8 mouse cellular contexts compared by ENCODE assay signal in genomic region chr15:94542567-94543408, GRCm38 (mm10). TPM values are rescaled to one million over a fixed set of nuclear protein-coding genes. Genes with fewer than 3 reads are reported as not detected.
DNase-seq lines count a peak whose midpoint lies in the region; ATAC-seq and TF ChIP-seq lines count a peak whose summit lies in the region.

No protein-coding gene starts in this region.

- H3K27ac ChIP-seq in left cerebral cortex, adult 2 months = peak overlapping the region; percentile 89
- H3K27ac ChIP-seq in embryonic facial prominence, embryonic 14.5 days (replicated peaks; ENCODE audit: low read depth, low read length) = no peak overlapping the region; the same call in 1 of the 2 replicates
- H3K27ac ChIP-seq in limb, embryonic 10.5 days = peak overlapping the region; percentile 89
- H3K27ac ChIP-seq in neural tube, embryonic 14.5 days (ENCODE audit: low read depth, low read length) = 0 out of 2 replicates have a peak overlapping the region, but pooled peaks have one; percentile 40

- peak overlapping the region; percentile 90 for H3K4me3 ChIP-seq in left cerebral cortex, adult 2 months
- H3K4me3 ChIP-seq in embryonic facial prominence, embryonic 14.5 days (ENCODE audit: low read depth, low read length) = peak overlapping the region; percentile 74
- H3K4me3 ChIP-seq in limb, embryonic 10.5 days = peak overlapping the region; percentile 82
- peak overlapping the region; percentile 83 for H3K4me3 ChIP-seq in neural tube, embryonic 14.5 days (ENCODE audit: low read depth, low read length)

- H3K4me2 ChIP-seq in embryonic facial prominence, embryonic 14.5 days (ENCODE audit: low read depth, low read length) = peak overlapping the region; percentile 84
- H3K4me2 ChIP-seq in neural tube, embryonic 14.5 days (ENCODE audit: low read depth, low read length) = peak overlapping the region; percentile 50

- WGBS in embryonic facial prominence, embryonic 14.5 days = 13% methylated on average over 13 of the region's 22 CpGs
- WGBS in limb, embryonic 10.5 days = 13% methylated on average over 22 of the region's 22 CpGs
- 8% methylated on average over 22 of the region's 22 CpGs for WGBS in neural tube, embryonic 14.5 days

- H3K9ac ChIP-seq in embryonic facial prominence, embryonic 14.5 days (ENCODE audit: low read depth, low read length) = peak overlapping the region; percentile 71
- peak overlapping the region; percentile 58 for H3K9ac ChIP-seq in neural tube, embryonic 14.5 days (replicated peaks; ENCODE audit: low read depth, low read length)

- ATAC-seq in embryonic facial prominence, embryonic 14.5 days (ENCODE audit: low read depth) = peak; percentile 90
- ATAC-seq in neural tube, embryonic 14.5 days (ENCODE audit: low read depth) = peak; percentile 91

- intact Hi-C loops in left cerebral cortex, adult 2 months (cut with DNase I) = no loop called here
- intact Hi-C loops in left cerebral cortex, postnatal 10 days (cut with DNase I) = no loop called here
- intact Hi-C loops in left cerebral cortex, postnatal 4 days (cut with DNase I) = no loop called here

- no peaks in the 10 kb centered on the region for H3K36me3 ChIP-seq in embryonic facial prominence, embryonic 14.5 days (ENCODE audit: control insufficient read depth, insufficient read depth, low read length)
- H3K36me3 ChIP-seq in limb, embryonic 10.5 days = peaks cover 5% of the 10 kb centered on the region; the same call in 1 of the 2 replicates
- no peaks in the 10 kb centered on the region for H3K36me3 ChIP-seq in neural tube, embryonic 14.5 days (ENCODE audit: control insufficient read depth, insufficient read depth, low read length)

- DNase-seq in left cerebral cortex, adult 2 months (ENCODE audit: extremely low spot score in 1 of 2, low spot score in 2 of 2) = no peak
- DNase-seq in left cerebral cortex, postnatal 10 days (ENCODE audit: extremely low spot score in 1 of 2, low spot score in 2 of 2) = no peak
- DNase-seq in embryonic facial prominence, embryonic 14.5 days (ENCODE audit: low spot score) = no peak
- no peak for DNase-seq in limb, embryonic 10.5 days (ENCODE audit: low spot score)
- DNase-seq in left cerebral cortex, postnatal 4 days = no peak
- DNase-seq in thymus, adult 18-20 months = no peak
- DNase-seq in spleen, adult 18-20 months = no peak

- no peaks in the 10 kb centered on the region for H3K9me3 ChIP-seq in embryonic facial prominence, embryonic 14.5 days (ENCODE audit: control insufficient read depth, low read length)
- no peaks in the 10 kb centered on the region for H3K9me3 ChIP-seq in limb, embryonic 10.5 days (replicated peaks)
- no peaks in the 10 kb centered on the region for H3K9me3 ChIP-seq in neural tube, embryonic 14.5 days (ENCODE audit: control insufficient read depth, low read length)

- TF ChIP-seq CTCF in left cerebral cortex, adult 2 months (IDR thresholded peaks at IDR 0.05) = no peak

- no peaks in the 10 kb centered on the region for H3K27me3 ChIP-seq in embryonic facial prominence, embryonic 14.5 days (replicated peaks; ENCODE audit: control insufficient read depth, insufficient read depth, low read length)
- H3K27me3 ChIP-seq in limb, embryonic 10.5 days (ENCODE audit: low read depth, poor library complexity, severe bottlenecking) = no peaks in the 10 kb centered on the region
- H3K27me3 ChIP-seq in neural tube, embryonic 14.5 days (ENCODE audit: control insufficient read depth, insufficient read depth, low read length) = no peaks in the 10 kb centered on the region

- peaks cover 4% of the 10 kb centered on the region; the same call in 1 of the 2 replicates for H3K4me1 ChIP-seq in embryonic facial prominence, embryonic 14.5 days (ENCODE audit: control insufficient read depth, insufficient read depth, low read length)
- peaks cover 8% of the 10 kb centered on the region for H3K4me1 ChIP-seq in limb, embryonic 10.5 days
- H3K4me1 ChIP-seq in neural tube, embryonic 14.5 days (ENCODE audit: control insufficient read depth, insufficient read depth, low read length) = 0 out of 2 replicates have a peak, but pooled peaks cover 4% of the 10 kb centered on the region

RNA-seq across cellular contexts. Expression of gene Pus7l, which starts 0.6 kb away (rescaled TPM):
- 1 to 10 TPM; 3.0 to 3.1 TPM for total RNA-seq in left cerebral cortex, adult 2 months (2021)
- total RNA-seq in left cerebral cortex, postnatal 10 days (2021) = 1 to 10 TPM; 4.3 to 4.6 TPM
- 8.7 and 9.7 TPM in 2 replicates for polyA plus RNA-seq in embryonic facial prominence, embryonic 14.5 days (2014; fragmentation: Nextera tagmentation; extraction: Ambion mirVana)
- polyA plus RNA-seq in limb, embryonic 10.5 days (2016; fragmentation: Nextera tagmentation; extraction: Ambion mirVana) = 9.8 and 10.2 TPM in 2 replicates
- polyA plus RNA-seq in neural tube, embryonic 14.5 days (2014; fragmentation: Nextera tagmentation; extraction: Ambion mirVana) = 7.1 and 8.4 TPM in 2 replicates
- total RNA-seq in left cerebral cortex, postnatal 4 days (2021) = 1 to 10 TPM; 5.4 to 6.0 TPM

RNA-seq across cellular contexts. Expression of gene Irak4, which starts 0.7 kb away (rescaled TPM):
- total RNA-seq in left cerebral cortex, adult 2 months (2021) = 1 to 10 TPM; 1.5 to 1.6 TPM
- 1 to 10 TPM; 1.6 TPM for total RNA-seq in left cerebral cortex, postnatal 10 days (2021)
- polyA plus RNA-seq in embryonic facial prominence, embryonic 14.5 days (2014; fragmentation: Nextera tagmentation; extraction: Ambion mirVana) = 4.4 and 5.2 TPM in 2 replicates
- 2.0 and 3.0 TPM in 2 replicates for polyA plus RNA-seq in limb, embryonic 10.5 days (2016; fragmentation: Nextera tagmentation; extraction: Ambion mirVana)
- polyA plus RNA-seq in neural tube, embryonic 14.5 days (2014; fragmentation: Nextera tagmentation; extraction: Ambion mirVana) = 1.2 and 1.5 TPM in 2 replicates
- 1 to 10 TPM; 1.5 to 1.8 TPM for total RNA-seq in left cerebral cortex, postnatal 4 days (2021)

RNA-seq across cellular contexts. Expression of gene Twf1, which starts 46.9 kb away (rescaled TPM):
- total RNA-seq in left cerebral cortex, adult 2 months (2021) = 10 to 100 TPM; 39.2 to 46.4 TPM
- 10 to 100 TPM; 43.3 to 49.7 TPM for total RNA-seq in left cerebral cortex, postnatal 10 days (2021)
- 78.3 and 83.1 TPM in 2 replicates for polyA plus RNA-seq in embryonic facial prominence, embryonic 14.5 days (2014; fragmentation: Nextera tagmentation; extraction: Ambion mirVana)
- 55.5 and 64.1 TPM in 2 replicates for polyA plus RNA-seq in limb, embryonic 10.5 days (2016; fragmentation: Nextera tagmentation; extraction: Ambion mirVana)
- 75.5 and 85.6 TPM in 2 replicates for polyA plus RNA-seq in neural tube, embryonic 14.5 days (2014; fragmentation: Nextera tagmentation; extraction: Ambion mirVana)
- total RNA-seq in left cerebral cortex, postnatal 4 days (2021) = 10 to 100 TPM; 51.4 to 52.5 TPM
